Mouse (Mus musculus) gastrocnemius, postnatal 14 days (tissue): ENCODE data around the gene Clba1. TPM values are rescaled to one million over a fixed set of nuclear protein-coding genes. Genes with fewer than 3 reads are reported as not detected.
"Not testable (repeated sequence)": the region's sequence is repeated elsewhere in the genome, so short reads cannot be mapped to it uniquely, and the experiment has no call there.

ENCODE experiments used
- DNase-seq: peaks from one replicate; pipeline ENCODE4 v3.0.0; 2021; ENCODE audit warnings: mixed read lengths
- intact Hi-C: fragments of 180-260 bp; cut with DNase I; formaldehyde crosslinking; loops from one replicate; pipeline ENCODE4 v1.15.1; 2025; ENCODE audit warnings: low total_unique reads
- total RNA-seq, 2 experiments: library from RNA; stranded (reverse); gene quantifications; 2 replicates each; pipeline ENCODE4 v1.2.3; 2021

The Clba1 gene
- total RNA-seq, 2 experiments from 2014 or later = 0.62 to 0.73 TPM

DNA sequence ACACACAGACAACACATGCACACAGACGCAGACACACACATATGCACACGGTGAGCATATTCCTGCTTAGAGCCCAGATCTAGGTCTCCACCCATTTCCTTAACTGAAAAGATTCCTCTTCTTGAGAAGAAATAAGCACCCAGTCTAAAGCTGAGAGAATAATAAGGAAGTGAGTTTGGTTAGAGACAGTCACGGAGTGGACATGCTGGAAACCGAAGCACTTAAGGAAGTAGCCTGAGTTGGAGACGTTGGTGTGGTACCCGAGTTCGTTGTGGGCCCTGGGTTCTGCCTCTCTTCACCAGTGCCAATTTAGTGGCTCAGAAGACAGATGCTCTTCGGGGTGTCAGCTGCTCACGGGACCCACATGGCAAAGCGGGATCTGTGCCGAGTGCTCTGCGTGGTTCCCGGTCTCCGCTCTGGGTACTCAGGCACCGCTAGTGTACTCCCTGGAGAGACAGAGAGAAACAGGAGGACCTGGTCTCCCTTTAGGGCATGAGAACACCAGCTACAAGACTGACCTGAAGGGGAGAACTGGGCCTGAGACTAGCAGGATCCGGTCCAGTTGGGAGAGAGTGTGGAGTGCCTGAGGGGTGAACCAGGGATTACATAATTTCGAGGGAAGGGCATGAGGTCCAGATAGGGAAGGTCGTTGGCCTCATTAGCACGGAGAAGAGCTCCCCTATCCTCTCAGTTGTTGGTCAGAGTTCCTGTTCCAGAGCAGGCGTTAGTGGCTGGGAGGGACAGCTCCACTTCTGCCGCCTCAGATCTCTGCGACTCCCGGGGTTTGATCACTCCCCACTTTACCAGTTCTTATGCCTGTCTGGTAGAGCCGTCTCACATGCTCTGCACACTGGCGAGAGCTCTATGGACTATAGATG is 31.7 kb downstream of the Clba1 start:
- DNase-seq = no peak
- intact Hi-C loops = loop anchor here (5.0 kb wide), 1 partner anchor 38 kb away; the partner anchor contains the start of gene Ahnak2

DNA sequence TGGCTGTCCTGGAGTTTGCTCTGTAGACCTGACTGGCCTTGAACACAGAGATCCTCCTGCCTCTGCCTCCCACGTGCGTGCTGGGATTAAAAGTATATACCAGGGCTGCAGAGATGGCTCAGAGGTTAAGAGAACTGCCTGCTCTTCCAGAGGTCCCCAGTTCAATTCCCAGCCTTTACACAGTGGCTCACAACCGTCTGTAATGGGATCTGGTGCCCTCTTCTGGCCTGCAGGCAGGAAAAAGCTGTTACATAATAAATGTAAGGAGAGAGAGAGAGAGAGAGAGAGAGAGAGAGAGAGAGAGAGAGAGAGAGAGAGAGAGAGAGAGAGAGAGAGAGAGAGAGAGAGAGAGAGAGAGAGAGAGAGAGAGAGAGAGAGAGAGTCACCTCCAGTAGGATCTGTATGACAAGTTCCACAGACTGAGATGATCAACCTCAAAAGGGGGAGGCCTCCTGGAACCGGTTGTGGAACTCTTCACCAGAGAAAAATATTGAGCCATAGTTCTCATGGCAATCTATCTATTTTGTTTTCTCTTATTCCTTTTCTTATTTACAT is 32.7 kb downstream of the Clba1 start:
- DNase-seq = not testable (repeated sequence)
- intact Hi-C loops = loop anchor here (5.0 kb wide), 1 partner anchor 39 kb away; the partner anchor contains the start of gene Ahnak2

GRCm38 (mm10) chr12:112842128-112842527 is 33.4 kb downstream of the Clba1 start:
- not testable (repeated sequence) for DNase-seq
- intact Hi-C loops = loop anchor here (2.0 to 5.0 kb wide), 2 partner anchors 40 to 97 kb away; partner anchors contain the start of gene Ahnak2

DNA sequence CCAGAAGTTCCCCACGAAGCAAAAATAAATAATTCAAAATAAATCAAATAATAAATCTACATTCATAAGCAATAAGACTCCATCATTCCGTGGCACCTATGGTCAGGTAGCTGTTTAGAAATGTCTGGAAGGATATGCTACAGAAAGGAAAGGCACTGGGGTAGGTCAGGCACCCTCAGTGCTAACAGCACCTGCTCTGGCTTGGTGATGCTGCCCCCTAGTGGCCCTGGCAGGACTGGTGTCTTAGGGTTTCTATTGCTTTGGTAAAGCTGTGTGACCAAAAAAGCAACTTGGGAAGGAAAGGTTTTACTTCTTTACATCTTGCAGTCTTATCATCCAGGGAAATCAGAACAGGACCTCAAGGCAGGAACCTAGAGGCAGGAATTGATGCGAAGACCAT is 35.1 kb downstream of the Clba1 start:
- intact Hi-C loops = loop anchor here (2.0 to 5.0 kb wide), 2 partner anchors 42 to 99 kb away; partner anchors contain the start of gene Ahnak2
- DNase-seq = peak; percentile 88

DNA sequence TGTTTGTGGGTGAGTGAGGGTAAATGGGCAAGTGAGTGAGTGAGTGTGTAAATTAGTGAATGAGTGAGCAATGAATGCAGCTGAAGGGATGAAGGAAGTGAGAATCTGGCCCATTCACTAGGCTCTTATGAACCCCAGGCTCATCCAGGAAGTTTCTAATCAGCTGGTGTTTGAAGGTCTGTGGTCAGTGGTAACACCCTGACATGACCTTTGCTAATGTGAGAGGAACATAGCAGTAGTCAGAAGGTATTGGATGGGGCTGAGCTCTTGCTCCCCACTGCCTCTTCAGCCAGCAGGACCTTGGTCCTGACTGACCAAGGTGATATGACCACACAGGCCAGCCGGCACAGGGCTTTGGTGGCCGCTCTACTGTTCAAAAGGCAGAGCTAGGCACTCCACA is 39.1 kb downstream of the Clba1 start:
- intact Hi-C loops = no loop called here
- no peak for DNase-seq

GRCm38 (mm10) chr12:112849235-112850022 is 40.7 kb downstream of the Clba1 start:
- intact Hi-C loops = no loop called here
- no peak for DNase-seq

GRCm38 (mm10) chr12:112850344-112850743 is 41.6 kb downstream of the Clba1 start:
- DNase-seq = no peak
- intact Hi-C loops = no loop called here

DNA sequence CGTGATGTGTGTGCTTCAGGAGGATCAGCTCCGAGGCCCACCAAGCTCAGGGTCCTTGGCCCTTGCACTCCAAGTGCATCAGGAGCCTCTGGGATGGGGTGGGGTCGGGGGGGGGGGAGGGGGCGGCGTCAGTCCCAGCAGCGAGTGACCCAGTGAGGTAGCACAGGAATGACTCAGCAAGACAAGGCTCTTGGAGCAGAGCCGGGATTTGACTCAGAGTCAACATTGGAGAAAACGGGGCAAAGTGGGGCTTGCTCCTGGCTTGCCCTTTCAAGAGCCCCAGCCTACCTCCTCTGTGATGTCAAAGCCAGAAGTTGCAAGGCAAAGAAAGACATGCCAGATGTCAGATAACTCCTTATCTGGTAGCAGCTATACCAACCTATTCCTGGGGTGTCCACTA is 42.4 kb downstream of the Clba1 start:
- intact Hi-C loops = no loop called here
- no peak for DNase-seq

DNA sequence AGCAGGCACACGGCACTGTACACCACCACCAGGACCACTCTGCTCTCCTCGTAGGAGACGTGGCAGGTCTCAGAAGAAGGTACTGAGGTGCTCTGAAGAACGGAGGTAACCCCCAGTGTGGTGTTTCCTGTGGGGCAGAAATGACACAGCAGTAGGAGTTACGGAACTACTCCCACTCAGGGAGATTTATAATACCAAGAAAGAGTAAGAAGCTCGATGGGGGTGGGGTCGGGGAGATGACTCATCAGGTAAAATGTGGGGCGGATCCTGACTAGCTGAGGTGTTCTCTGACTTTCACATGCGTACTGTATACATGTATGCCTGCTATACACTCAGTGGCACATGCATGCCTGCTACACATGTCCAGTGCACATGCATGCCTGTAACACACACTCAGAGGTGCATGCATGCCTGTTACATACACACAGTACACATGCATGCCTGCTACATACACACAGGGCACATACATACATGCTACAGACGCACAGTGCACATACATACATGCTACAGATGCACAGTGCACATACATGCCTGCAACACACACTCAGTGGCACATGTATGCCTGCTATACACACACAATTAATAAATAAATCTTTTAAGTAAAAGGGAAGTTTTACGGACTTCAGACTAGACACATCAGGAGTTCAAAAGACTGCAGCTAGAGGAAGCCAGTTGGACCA is 44.5 kb downstream of the Clba1 start:
- DNase-seq = no peak
- intact Hi-C loops = no loop called here

GRCm38 (mm10) chr12:112854610-112855333 is 46.0 kb downstream of the Clba1 start:
- intact Hi-C loops = no loop called here
- no peak for DNase-seq

- no peak for DNase-seq
- intact Hi-C loops = no loop called here
Measured at GRCm38 (mm10) chr12:112856338-112856737, 47.6 kb downstream of the Clba1 start.

DNA sequence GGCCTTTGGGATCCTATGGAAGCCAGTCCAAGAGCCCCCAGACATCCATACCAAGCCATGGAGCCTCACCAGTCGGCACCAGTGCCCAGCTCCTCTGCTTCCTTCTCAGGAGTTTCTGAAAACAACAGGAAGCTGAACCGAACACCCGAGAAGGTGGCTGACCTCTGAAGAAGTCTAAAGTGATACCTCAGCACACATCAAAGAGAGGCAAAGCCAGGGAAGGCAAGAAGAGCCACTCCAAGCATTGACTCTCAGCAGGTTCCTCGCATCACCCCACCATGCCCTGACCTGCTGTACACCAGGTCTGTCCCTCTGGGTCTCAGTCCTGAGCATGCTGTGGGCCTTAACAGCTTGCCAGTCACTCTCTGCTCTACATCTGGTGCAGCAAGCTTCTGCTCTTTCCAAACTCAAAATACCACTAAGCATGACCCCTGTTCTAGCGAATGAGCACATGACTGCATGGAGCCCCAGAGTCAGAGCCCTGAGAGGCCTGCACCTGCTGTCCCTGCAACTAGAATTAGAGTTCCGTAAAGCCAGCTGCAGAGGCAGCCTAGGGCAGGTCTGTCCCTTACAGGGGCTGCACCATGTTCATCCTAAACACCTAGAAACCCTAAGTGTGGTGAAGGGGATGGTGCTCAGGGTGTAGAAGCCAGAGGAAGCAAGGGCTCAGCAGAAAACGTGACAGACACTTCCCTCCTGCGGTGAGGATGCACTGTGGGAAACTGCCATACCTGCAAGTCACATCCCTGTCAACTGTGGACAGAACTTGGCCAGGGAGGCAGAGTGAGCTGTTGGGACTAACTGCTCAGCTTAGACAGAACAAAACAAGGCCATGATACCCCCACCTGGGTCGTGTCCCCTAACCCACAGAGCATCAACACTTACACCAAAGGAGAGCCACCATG is 48.5 kb downstream of the Clba1 start:
- DNase-seq = no peak
- intact Hi-C loops = no loop called here

GRCm38 (mm10) chr12:112858581-112859336 is 50.0 kb downstream of the Clba1 start:
- DNase-seq = no peak
- intact Hi-C loops = no loop called here

GRCm38 (mm10) chr12:112859930-112860329 is 51.2 kb downstream of the Clba1 start:
- no peak for DNase-seq
- intact Hi-C loops = no loop called here

- intact Hi-C loops = no loop called here
- DNase-seq = no peak
Measured at GRCm38 (mm10) chr12:112860765-112861164, 52.0 kb downstream of the Clba1 start.

GRCm38 (mm10) chr12:112861911-112862321 is 53.2 kb downstream of the Clba1 start:
- intact Hi-C loops = no loop called here
- no peak for DNase-seq

- intact Hi-C loops = no loop called here
- no peak for DNase-seq
Measured at GRCm38 (mm10) chr12:112864804-112865203, 56.1 kb downstream of the Clba1 start.
